Mouse (Mus musculus) neural tube, embryonic 14.5 days (tissue): ENCODE measurements around the gene Crybg3. TPM values are rescaled to one million over a fixed set of nuclear protein-coding genes. Genes with fewer than 3 reads are reported as not detected.

Source experiments
- ATAC-seq: fragments of 200-750 bp; cut with Nextera tagmentation; 2 replicates; pipeline ENCODE4 v1.8.0; 2017; ENCODE audit warnings: low read depth, mild to moderate bottlenecking, moderate TSS enrichment, moderate library complexity
- H3K27ac ChIP-seq: fragments of 300-500 bp; sonication (generic); 2 replicates; pipeline ENCODE4 v1.5.1; 2014; ENCODE audit warnings: low read depth, mild to moderate bottlenecking, control low read depth, low read length, moderate library complexity, mixed read lengths
- H3K27me3 ChIP-seq: fragments of 300-500 bp; sonication (generic); 2 replicates; pipeline ENCODE4 v1.6.1; 2014; ENCODE audit warnings: low read length; ENCODE audit not compliant: control insufficient read depth, insufficient read depth
- H3K36me3 ChIP-seq: fragments of 300-500 bp; sonication (generic); 2 replicates; pipeline ENCODE4 v1.6.1; 2014; ENCODE audit warnings: low read length, mixed read lengths; ENCODE audit not compliant: control insufficient read depth, insufficient read depth
- H3K4me1 ChIP-seq: fragments of 300-500 bp; sonication (generic); 2 replicates; pipeline ENCODE4 v1.6.1; 2014; ENCODE audit warnings: low read length; ENCODE audit not compliant: control insufficient read depth, insufficient read depth
- H3K4me2 ChIP-seq: fragments of 300-500 bp; sonication (generic); 2 replicates; pipeline ENCODE4 v1.6.1; 2014; ENCODE audit warnings: mild to moderate bottlenecking, low read depth, low read length, control low read depth
- H3K4me3 ChIP-seq: fragments of 300-500 bp; sonication (generic); 2 replicates; pipeline ENCODE4 v1.5.1; 2014; ENCODE audit warnings: low read depth, low read length, control low read depth, mixed read lengths
- H3K9ac ChIP-seq: fragments of 300-500 bp; sonication (generic); replicated peaks from 2 replicates; pipeline ENCODE4 v1.6.1; 2014; ENCODE audit warnings: low read depth, mild to moderate bottlenecking, control low read depth, low read length, mixed read lengths
- H3K9me3 ChIP-seq: fragments of 300-500 bp; sonication (generic); 2 replicates; pipeline ENCODE4 v1.6.1; 2016; ENCODE audit warnings: low read length; ENCODE audit not compliant: control insufficient read depth
- WGBS: fragments of 180-500 bp; shearing (Covaris S2); extraction: QIAGEN DNeasy Blood & Tissue Kit; methylation state at CpG from one replicate; pipeline ENCODE4 v1.1.7; 2014; 5-methylcytosine and 5-hydroxymethylcytosine counted together
- polyA plus RNA-seq: library from polyadenylated mRNA; unstranded; fragments of >200 nt; fragmentation: Nextera tagmentation; extraction: Ambion mirVana; gene quantifications from 2 replicates; pipeline ENCODE4 v1.2.1, GENCODE M21; 2014

The Crybg3 gene
- polyA plus RNA-seq, 1 experiment from 2014 or later, result 2.2 TPM

GRCm38 (mm10) chr16:59567721-59568381, 32.9 kb downstream of the Crybg3 start:
- Histone ChIP-seq H3K27ac (no peak overlapping the region), H3K27me3 (no peaks in the 10 kb centered on the region), H3K9me3 (no peaks in the 10 kb centered on the region), H3K4me2 (no peak overlapping the region), H3K36me3 (no peaks in the 10 kb centered on the region), H3K9ac (no peak overlapping the region), H3K4me3 (no peak overlapping the region), H3K4me1 (no peaks in the 10 kb centered on the region)
- 66% methylated on average over 10 of the region's 10 CpGs for WGBS
- ATAC-seq, result no peak

GRCm38 (mm10) chr16:59566437-59566836, 34.3 kb downstream of the Crybg3 start:
- WGBS, result 96% methylated on average over 4 of the region's 4 CpGs
- no peak for ATAC-seq

GRCm38 (mm10) chr16:59565631-59566030, 35.1 kb downstream of the Crybg3 start:
- Histone ChIP-seq H3K27me3 (no peaks in the 10 kb centered on the region), H3K9ac (no peak overlapping the region), H3K4me1 (no peaks in the 10 kb centered on the region), H3K27ac (no peak overlapping the region), H3K4me2 (no peak overlapping the region), H3K4me3 (no peak overlapping the region), H3K9me3 (no peaks in the 10 kb centered on the region), H3K36me3 (no peaks in the 10 kb centered on the region)
- ATAC-seq, result no peak
- 72% methylated on average over 2 of the region's 2 CpGs for WGBS

More at GRCm38 (mm10) chr16:59566437-59566836, 34.3 kb downstream of the Crybg3 start:
- H3K36me3 ChIP-seq, result no peaks in the 10 kb centered on the region
- no peak overlapping the region for H3K4me3 ChIP-seq
- H3K9ac ChIP-seq, result no peak overlapping the region
- no peaks in the 10 kb centered on the region for H3K9me3 ChIP-seq
- H3K4me2 ChIP-seq, result no peak overlapping the region
- no peaks in the 10 kb centered on the region for H3K4me1 ChIP-seq
- no peak overlapping the region for H3K27ac ChIP-seq
- no peaks in the 10 kb centered on the region for H3K27me3 ChIP-seq

- H3K9me3 ChIP-seq, result no peaks in the 10 kb centered on the region
- no peak overlapping the region for H3K4me3 ChIP-seq
- no peak overlapping the region for H3K27ac ChIP-seq
- ATAC-seq, result no peak
- H3K27me3 ChIP-seq, result no peaks in the 10 kb centered on the region
- no peak overlapping the region for H3K9ac ChIP-seq
- 76% methylated on average over 5 of the region's 5 CpGs for WGBS
- no peaks in the 10 kb centered on the region for H3K36me3 ChIP-seq
- no peak overlapping the region for H3K4me2 ChIP-seq
- H3K4me1 ChIP-seq, result no peaks in the 10 kb centered on the region
These were observed 36.8 kb downstream of the Crybg3 start for GRCm38 (mm10) chr16:59564025-59564424.

GRCm38 (mm10) chr16:59559300-59560200, 41.2 kb downstream of the Crybg3 start:
- H3K4me3 ChIP-seq, result no peak overlapping the region
- peak; percentile 77 for ATAC-seq
- H3K27me3 ChIP-seq, result no peaks in the 10 kb centered on the region
- no peaks in the 10 kb centered on the region for H3K4me1 ChIP-seq
- H3K9me3 ChIP-seq, result no peaks in the 10 kb centered on the region
- WGBS, result 40% methylated on average over 22 of the region's 22 CpGs
- H3K36me3 ChIP-seq, result no peaks in the 10 kb centered on the region
- no peak overlapping the region for H3K4me2 ChIP-seq
- no peak overlapping the region for H3K9ac ChIP-seq
- no peak overlapping the region; the same call in 1 of the 2 replicates for H3K27ac ChIP-seq

GRCm38 (mm10) chr16:59558916-59559299, 41.9 kb downstream of the Crybg3 start:
- Histone ChIP-seq H3K4me2 (no peak overlapping the region), H3K27ac (no peak overlapping the region), H3K4me1 (no peaks in the 10 kb centered on the region), H3K4me3 (no peak overlapping the region), H3K27me3 (no peaks in the 10 kb centered on the region), H3K9ac (no peak overlapping the region), H3K36me3 (no peaks in the 10 kb centered on the region), H3K9me3 (no peaks in the 10 kb centered on the region)
- no peak for ATAC-seq
- 93% methylated on average over 10 of the region's 10 CpGs for WGBS

- Histone ChIP-seq H3K4me1 (peaks cover under 1% of the 10 kb centered on the region; the same call in 1 of the 2 replicates), H3K4me3 (no peak overlapping the region), H3K9ac (no peak overlapping the region), H3K27ac (no peak overlapping the region), H3K9me3 (no peaks in the 10 kb centered on the region), H3K36me3 (no peaks in the 10 kb centered on the region), H3K27me3 (no peaks in the 10 kb centered on the region), H3K4me2 (no peak overlapping the region)
- 84% methylated on average over 12 of the region's 12 CpGs for WGBS
- ATAC-seq, result no peak
These were observed 47.2 kb downstream of the Crybg3 start for GRCm38 (mm10) chr16:59553490-59554161.

GRCm38 (mm10) chr16:59551507-59551906, 49.3 kb downstream of the Crybg3 start:
- Histone ChIP-seq H3K4me1 (peaks cover 11% of the 10 kb centered on the region), H3K9ac (no peak overlapping the region), H3K4me3 (no peak overlapping the region), H3K27ac (no peak overlapping the region), H3K36me3 (no peaks in the 10 kb centered on the region), H3K4me2 (no peak overlapping the region), H3K27me3 (no peaks in the 10 kb centered on the region), H3K9me3 (no peaks in the 10 kb centered on the region)
- WGBS, result 86% methylated on average over 5 of the region's 5 CpGs
- ATAC-seq, result no peak
